Mouse (Mus musculus) gastrocnemius, postnatal 14 days (tissue): ENCODE measurements around the gene Gstm4. TPM values are rescaled to one million over a fixed set of nuclear protein-coding genes. Genes with fewer than 3 reads are reported as not detected.

Experiments used
- DNase-seq: peaks from one replicate; pipeline ENCODE4 v3.0.0; 2021; ENCODE audit warnings: mixed read lengths
- intact Hi-C: fragments of 180-260 bp; cut with DNase I; formaldehyde crosslinking; loops from one replicate; pipeline ENCODE4 v1.15.1; 2025; ENCODE audit warnings: low total_unique reads
- long read RNA-seq, 2 experiments: library from polyadenylated mRNA; stranded (forward); transcript quantifications; one replicate each; pipeline ENCODE4 v2.0.0; 2021
- total RNA-seq, 2 experiments: library from RNA; stranded (reverse); gene quantifications; 2 replicates each; pipeline ENCODE4 v1.2.3; 2021

The Gstm4 gene
- 10 to 100 TPM; 11.4 to 12.0 TPM for total RNA-seq
- long read RNA-seq, experiment 1, transcript Gstm4-201 (8 exons, 1,707 nt): major isoform, 11 of 29 reads
- long read RNA-seq, experiment 1, partial matches to known transcripts: 1 of 29 reads
- long read RNA-seq, experiment 1, other reads (novel, unspliced or antisense): 15 of 29 reads
- long read RNA-seq, experiment 2, transcript Gstm4-201 (8 exons, 1,707 nt): major isoform, 12 of 30 reads
- long read RNA-seq, experiment 2, partial matches to known transcripts: 0 of 30 reads
- long read RNA-seq, experiment 2, other reads (novel, unspliced or antisense): 17 of 30 reads

- peak; percentile 89 for DNase-seq
- intact Hi-C loops: no loop called here
Measured at GRCm38 (mm10) chr3:108044394-108045140, at the start of gene Gstm4. Gstm4 (minus strand) TSS chr3:108044894.

GRCm38 (mm10) chr3:108094146-108094545, 49.5 kb upstream of the Gstm4 start:
- DNase-seq: no peak
- intact Hi-C loops: no loop called here

- DNase-seq: no peak
- intact Hi-C loops: no loop called here
Measured at GRCm38 (mm10) chr3:108093306-108093705, 48.6 kb upstream of the Gstm4 start.

DNA sequence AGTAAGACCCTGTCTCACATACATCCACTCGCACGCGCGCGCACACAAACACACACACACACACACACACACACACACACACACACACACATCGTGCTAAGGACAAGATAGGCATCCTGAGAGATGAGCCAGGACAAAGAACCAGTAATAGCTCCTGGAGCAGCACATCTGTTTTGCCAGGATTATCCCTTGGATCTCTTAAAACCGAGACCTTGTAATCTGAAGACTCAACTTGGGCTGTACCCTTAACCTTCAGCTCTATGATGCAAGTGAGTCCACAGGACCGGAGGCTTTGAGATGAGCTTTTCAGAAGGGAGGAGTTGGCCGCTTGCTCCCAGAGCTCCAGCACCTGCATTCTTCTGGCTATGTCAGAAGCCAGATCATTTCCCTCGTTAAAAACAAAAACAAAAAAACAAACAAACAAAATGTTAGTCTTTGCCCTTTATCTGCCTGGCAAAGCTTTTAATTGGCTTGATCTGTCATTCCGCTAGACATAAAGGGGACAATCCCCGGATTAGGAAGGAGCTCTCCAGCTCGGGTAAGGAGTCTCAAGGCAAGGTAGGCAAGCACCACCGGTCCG, 47.9 kb upstream of the Gstm4 start, which contains the start of gene Gnat2:
Gene Gnat2, plus strand, starts transcription at position 254 of the 580 bp plus-strand sequence.
- no peak for DNase-seq
- intact Hi-C loops: no loop called here

GRCm38 (mm10) chr3:108092030-108092429, 47.3 kb upstream of the Gstm4 start:
- DNase-seq: no peak
- intact Hi-C loops: no loop called here

- intact Hi-C loops: no loop called here
- no peak for DNase-seq
Measured at GRCm38 (mm10) chr3:108090561-108090960, 45.9 kb upstream of the Gstm4 start.

DNA sequence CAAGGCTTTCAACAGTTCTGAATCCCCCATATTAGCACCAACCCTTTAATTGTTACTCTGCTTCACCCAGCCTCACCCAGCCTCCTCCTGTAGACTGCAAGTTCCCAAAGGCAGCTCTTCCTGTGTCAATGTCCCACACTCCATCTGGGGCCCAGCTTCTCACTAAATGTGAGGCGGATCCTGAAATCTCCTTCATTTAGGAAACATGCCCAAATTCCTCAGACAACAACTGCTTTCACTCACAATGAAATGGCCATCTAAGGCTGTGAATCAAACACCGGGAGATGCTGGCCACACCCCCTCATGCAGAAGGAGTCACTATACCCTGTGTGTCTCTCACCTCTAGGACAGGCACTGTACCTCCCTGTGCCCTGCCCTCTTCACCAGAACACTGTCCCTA, 45.2 kb upstream of the Gstm4 start:
- intact Hi-C loops: no loop called here

DNA sequence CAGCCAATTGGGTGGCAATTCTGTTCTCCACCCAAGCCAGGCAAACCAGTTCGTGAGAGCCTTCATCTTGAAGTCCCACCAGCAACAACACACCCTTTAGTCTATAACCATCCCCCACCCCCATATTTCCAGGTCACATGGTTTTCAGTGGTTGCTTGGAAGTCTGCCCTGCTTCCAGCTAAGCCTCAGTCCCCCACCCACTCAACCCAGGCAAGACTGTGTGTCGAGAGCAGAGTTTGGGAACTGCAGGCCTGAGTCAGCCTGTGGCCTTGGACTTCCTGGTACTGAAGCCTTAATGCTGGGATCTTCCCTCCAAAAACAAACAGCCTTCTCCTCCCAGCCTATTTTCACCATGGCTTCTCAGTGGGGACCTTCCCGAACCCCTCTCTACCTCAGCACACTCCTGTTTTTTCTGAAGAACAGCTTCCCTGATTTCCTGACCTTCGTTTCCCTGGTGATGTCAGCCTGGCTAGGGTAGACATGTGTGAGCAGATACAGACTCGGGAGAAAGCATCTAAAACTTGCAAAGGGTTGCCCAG, 44.2 kb upstream of the Gstm4 start:
- DNase-seq: no peak
- intact Hi-C loops: no loop called here

More for the DNA sequence above, 45.2 kb upstream of the Gstm4 start:
- no peak for DNase-seq

DNA sequence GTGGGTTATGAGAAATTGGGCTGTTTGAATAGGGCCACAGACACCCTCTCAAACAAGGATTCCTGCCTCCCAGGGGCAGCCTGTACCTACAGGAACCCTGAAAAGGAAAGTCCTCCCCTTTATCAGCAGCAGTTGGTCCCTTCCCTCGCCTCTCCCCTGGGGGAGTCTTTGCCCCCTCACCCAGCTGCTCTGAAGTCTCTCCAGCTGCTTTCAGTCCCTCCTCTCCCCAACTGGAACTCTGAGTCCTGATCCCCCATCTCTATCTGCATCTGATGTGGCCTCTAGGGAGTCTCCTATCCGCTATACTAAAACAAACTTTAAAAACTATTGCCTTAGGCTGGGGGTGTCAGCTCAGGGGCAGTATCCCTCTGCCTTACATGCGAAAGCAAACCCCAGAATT, 42.6 kb upstream of the Gstm4 start:
- DNase-seq: no peak
- intact Hi-C loops: no loop called here

DNA sequence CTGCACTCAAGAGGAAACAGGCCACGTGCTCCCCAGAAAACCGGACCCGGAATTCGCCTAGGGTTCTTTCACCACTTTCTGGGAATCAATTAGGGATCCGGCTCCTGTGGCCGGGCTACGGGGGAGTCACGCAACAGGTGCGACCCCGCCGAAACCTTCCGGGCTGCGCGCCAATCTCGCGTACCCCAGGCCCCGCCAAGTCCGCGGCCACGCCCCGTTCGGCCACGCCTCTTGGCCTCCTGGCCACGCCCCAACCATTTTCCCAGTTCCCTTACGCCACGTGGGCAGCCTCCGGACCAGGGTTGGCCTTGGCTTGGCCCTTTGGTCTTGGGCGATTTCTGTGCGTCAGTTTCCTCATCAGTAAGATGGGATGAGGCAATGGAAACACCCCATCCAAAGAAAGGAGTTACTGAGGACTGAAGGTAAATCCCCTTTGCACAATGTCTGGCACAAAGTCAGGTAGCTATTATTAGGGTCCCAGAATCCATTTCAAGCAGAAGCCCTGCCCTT, 41.8 kb upstream of the Gstm4 start, which contains the start of gene Ampd2:
Gene Ampd2, minus strand, starts transcription at position 182 of the 510 bp plus-strand sequence.
- intact Hi-C loops: no loop called here
- DNase-seq: peak; percentile 87

DNA sequence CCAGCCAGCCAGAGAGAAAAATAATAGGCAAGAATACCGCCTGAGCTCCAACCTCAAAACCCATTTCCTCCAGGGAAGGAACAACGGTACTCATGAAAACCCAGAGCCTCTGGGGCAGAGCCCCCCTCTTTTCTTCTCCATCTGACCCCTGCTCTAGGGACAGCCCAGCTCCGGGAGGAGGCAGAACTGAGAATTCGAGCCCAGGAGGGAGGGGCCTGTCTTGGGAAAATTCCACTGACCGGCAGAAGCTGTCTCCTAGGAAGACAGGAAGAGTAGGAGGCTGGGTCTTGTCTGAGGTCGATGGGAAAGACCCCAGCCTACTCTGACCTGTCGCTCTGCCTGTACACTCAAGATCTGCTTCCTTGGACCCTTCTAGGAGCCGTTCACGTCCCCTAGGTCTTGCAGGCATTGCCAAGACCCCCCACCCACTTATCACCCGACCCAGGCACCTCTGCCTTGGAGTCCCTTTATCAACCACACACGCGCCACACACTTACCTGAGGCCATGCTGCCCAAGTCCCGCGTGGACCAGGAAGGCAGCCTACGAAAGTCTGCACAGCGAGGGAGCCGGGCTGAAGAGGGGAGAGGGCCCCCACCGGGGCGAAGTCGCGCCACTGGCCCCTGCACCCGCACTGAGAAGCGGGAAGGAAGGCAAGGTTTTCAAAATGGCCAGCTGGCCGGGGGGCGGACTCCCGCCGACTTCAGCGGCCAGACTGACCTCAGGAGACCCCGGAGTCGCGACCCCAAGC, 41.2 kb upstream of the Gstm4 start:
- intact Hi-C loops: no loop called here
- DNase-seq: peak; percentile 87

- intact Hi-C loops: no loop called here
- peak; percentile 97 for DNase-seq
Measured at GRCm38 (mm10) chr3:108085281-108085720, 40.6 kb upstream of the Gstm4 start.

DNA sequence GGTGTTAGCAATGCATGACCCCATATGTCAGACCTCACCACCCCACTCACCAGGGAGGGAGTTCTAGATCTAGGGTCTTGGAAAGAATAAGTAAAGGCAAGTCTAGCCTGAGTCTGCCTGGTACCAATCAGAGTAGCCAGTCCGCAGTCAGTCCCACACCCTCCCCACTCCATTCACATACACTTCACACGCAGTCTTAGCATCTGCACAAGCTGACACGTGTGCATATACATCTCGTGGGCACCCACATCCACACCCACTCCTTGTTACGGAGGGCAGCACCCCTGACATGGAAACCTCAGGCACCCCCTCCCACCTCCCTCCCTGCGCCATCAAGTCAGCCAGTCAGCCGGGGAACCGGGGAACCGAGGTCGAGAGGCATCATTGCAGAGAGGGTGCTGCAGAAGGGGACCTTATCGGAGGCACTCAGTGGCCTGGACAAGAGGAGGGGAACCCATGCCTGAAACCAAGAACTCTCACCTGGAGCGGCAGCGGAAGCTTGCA, 40.1 kb upstream of the Gstm4 start:
- intact Hi-C loops: no loop called here
- DNase-seq: no peak

DNA sequence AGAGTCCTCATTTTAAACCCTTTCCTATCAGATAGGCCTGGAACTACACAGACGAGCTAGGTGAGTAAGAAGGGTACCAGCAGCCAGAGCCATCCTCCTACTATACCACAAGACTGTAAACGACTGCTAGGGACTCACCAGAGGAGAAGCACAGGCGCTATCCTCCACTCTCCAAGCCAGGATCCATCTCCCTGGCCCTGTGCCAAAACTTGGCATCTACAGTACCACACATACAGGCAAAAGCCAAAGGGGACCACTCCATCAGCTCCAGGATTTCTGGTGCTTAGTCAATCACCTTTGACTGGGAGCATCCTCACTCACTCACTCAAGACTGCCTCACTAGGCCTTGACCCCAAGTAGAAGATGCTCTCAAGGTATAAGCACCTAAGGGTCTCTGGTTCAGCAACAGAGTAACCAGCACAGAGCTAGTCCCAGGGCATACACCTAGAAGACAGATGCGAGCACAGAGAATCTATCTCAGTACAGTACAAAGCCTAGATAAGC, 39.3 kb upstream of the Gstm4 start:
- intact Hi-C loops: no loop called here

DNA sequence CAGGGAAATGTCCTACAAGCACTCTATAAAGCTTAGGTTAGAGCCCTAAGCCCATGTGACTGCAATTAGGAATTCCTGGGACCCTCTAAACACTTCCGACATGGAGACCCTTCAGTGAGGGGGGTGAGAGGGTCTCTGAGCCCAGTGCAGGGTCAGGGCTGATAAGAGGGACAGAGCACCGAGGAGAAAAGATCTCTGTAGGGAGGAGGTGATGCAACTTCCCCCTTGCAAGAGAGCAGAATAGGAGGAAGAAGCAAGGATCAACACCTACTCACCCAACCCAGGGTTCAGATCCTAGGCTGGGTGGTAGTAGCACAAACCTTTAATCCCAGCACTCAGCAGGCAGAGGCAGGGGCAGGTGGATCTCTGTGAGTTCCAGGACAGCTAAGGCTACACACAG, 38.5 kb upstream of the Gstm4 start:
- intact Hi-C loops: no loop called here
- DNase-seq: no peak

More for the DNA sequence above, 39.3 kb upstream of the Gstm4 start:
- DNase-seq: no peak

DNA sequence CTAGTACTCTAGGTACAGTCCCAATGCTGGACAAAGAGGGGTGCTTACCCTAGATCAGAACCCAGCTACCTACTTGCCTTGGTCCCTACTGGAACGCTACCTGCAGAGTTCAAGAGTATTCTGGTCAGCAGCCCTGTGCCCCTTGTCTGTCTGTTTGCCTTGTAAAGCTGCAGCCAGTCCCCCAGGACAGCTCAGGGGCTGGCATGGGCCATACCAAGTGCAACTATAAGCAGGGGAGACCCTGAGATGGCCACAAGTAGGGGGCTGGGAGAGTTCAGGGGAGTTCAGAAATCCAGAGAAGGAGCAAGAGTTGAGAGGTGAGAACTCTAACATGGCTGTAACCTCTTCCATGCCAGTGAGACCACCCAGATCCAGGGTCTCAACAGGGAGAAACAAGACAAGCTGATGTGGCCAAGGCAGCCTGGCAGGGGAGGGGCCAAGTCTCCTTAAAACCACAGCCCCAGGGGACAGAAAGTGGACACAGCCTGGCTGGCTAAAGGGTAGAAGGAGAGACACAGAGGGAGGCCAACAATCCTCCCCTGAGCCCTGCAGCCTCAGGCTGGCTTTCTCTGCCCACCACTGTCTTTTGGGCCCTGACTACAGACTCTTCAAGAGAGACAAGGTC, 37.7 kb upstream of the Gstm4 start:
- no peak for DNase-seq

GRCm38 (mm10) chr3:108081681-108082080, 37.0 kb upstream of the Gstm4 start:
- intact Hi-C loops: no loop called here

More for the DNA sequence above, 37.7 kb upstream of the Gstm4 start:
- intact Hi-C loops: no loop called here

DNA sequence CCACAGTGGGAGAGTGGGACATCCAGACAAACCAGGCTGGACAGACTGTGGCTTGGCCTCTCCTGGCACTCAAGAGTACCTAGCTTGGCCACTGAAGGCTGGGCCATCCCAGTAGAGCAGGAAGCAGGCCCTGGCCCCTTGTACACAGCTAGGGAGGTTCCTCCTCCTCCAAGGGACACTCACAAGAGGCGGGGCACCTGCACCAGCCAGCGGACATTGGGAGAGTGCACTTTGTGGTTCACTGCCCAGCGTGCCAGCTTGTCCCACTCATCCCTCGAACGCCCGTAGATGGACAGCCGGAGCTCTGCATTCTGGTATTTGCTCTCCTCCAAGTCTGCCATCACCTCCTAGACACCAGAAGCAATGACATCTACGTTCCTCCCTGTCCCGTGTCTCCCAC, 32.1 kb upstream of the Gstm4 start:
- no peak for DNase-seq
- intact Hi-C loops: no loop called here

More at GRCm38 (mm10) chr3:108081681-108082080, 37.0 kb upstream of the Gstm4 start:
- DNase-seq: no peak
